Mouse (Mus musculus): ENCODE results near the gene Fads1. TPM values are rescaled to one million over a fixed set of nuclear protein-coding genes. Genes with fewer than 3 reads are reported as not detected.

The Fads1 gene
- polyA plus RNA-seq, 1 experiment from 2014 or later = 39.8 TPM

GRCm38 (mm10) chr19:10225767-10226166, 43.1 kb downstream of the Fads1 start:
- Histone ChIP-seq H3K9ac (ENCODE audit: low read length) (no peak overlapping the region), H3K4me1 (ENCODE audit: control insufficient read depth, insufficient read depth, low read length) (peaks cover 10% of the 10 kb centered on the region), H3K4me2 (ENCODE audit: low read depth, low read length) (no peak overlapping the region), H3K27me3 (ENCODE audit: control insufficient read depth, insufficient read depth, low read length) (no peaks in the 10 kb centered on the region), H3K9me3 (replicated peaks; ENCODE audit: control insufficient read depth, low read length) (no peaks in the 10 kb centered on the region), H3K36me3 (ENCODE audit: control insufficient read depth, insufficient read depth) (no peaks in the 10 kb centered on the region), H3K4me3 (ENCODE audit: low read length) (no peak overlapping the region), H3K27ac (ENCODE audit: low read length) (no peak overlapping the region)
- ATAC-seq (replicated peaks; ENCODE audit: extremely low read depth, insufficient read depth, low FRiP score) = no peak
- 51% methylated on average over 4 of the region's 4 CpGs for WGBS

GRCm38 (mm10) chr19:10231016-10231415, 48.3 kb downstream of the Fads1 start:
- Histone ChIP-seq H3K27me3 (ENCODE audit: control insufficient read depth, insufficient read depth, low read length) (no peaks in the 10 kb centered on the region), H3K4me2 (ENCODE audit: low read depth, low read length) (no peak overlapping the region), H3K36me3 (ENCODE audit: control insufficient read depth, insufficient read depth) (no peaks in the 10 kb centered on the region), H3K9ac (ENCODE audit: low read length) (no peak overlapping the region), H3K4me1 (ENCODE audit: control insufficient read depth, insufficient read depth, low read length) (no peaks in the 10 kb centered on the region), H3K9me3 (replicated peaks; ENCODE audit: control insufficient read depth, low read length) (no peaks in the 10 kb centered on the region), H3K4me3 (ENCODE audit: low read length) (no peak overlapping the region), H3K27ac (ENCODE audit: low read length) (no peak overlapping the region)
- 22% methylated on average over 7 of the region's 7 CpGs for WGBS
- no peak for ATAC-seq (replicated peaks; ENCODE audit: extremely low read depth, insufficient read depth, low FRiP score)

- Histone ChIP-seq H3K9me3 (replicated peaks; ENCODE audit: control insufficient read depth, low read length) (no peaks in the 10 kb centered on the region), H3K27me3 (ENCODE audit: control insufficient read depth, insufficient read depth, low read length) (no peaks in the 10 kb centered on the region), H3K4me3 (ENCODE audit: low read length) (no peak overlapping the region), H3K4me1 (ENCODE audit: control insufficient read depth, insufficient read depth, low read length) (no peaks in the 10 kb centered on the region), H3K27ac (ENCODE audit: low read length) (no peak overlapping the region), H3K4me2 (ENCODE audit: low read depth, low read length) (no peak overlapping the region), H3K9ac (ENCODE audit: low read length) (no peak overlapping the region), H3K36me3 (ENCODE audit: control insufficient read depth, insufficient read depth) (no peaks in the 10 kb centered on the region)
- ATAC-seq (replicated peaks; ENCODE audit: extremely low read depth, insufficient read depth, low FRiP score) = no peak
- WGBS = 41% methylated on average over 5 of the region's 5 CpGs
Measured at GRCm38 (mm10) chr19:10231871-10232270, 49.2 kb downstream of the Fads1 start.

GRCm38 (mm10) chr19:10232327-10233017, 49.8 kb downstream of the Fads1 start:
- Histone ChIP-seq H3K4me2 (ENCODE audit: low read depth, low read length) (no peak overlapping the region), H3K9ac (ENCODE audit: low read length) (no peak overlapping the region), H3K9me3 (replicated peaks; ENCODE audit: control insufficient read depth, low read length) (no peaks in the 10 kb centered on the region), H3K4me1 (ENCODE audit: control insufficient read depth, insufficient read depth, low read length) (no peaks in the 10 kb centered on the region), H3K27ac (ENCODE audit: low read length) (no peak overlapping the region), H3K4me3 (ENCODE audit: low read length) (no peak overlapping the region), H3K27me3 (ENCODE audit: control insufficient read depth, insufficient read depth, low read length) (no peaks in the 10 kb centered on the region), H3K36me3 (ENCODE audit: control insufficient read depth, insufficient read depth) (no peaks in the 10 kb centered on the region)
- ATAC-seq (replicated peaks; ENCODE audit: extremely low read depth, insufficient read depth, low FRiP score) = no peak
- WGBS = 52% methylated on average over 9 of the region's 9 CpGs

GRCm38 (mm10) chr19:10235784-10236565, 53.3 kb downstream of the Fads1 start:
- 71% methylated on average over 9 of the region's 9 CpGs for WGBS
- H3K27ac ChIP-seq (ENCODE audit: low read length) = no peak overlapping the region
- H3K27me3 ChIP-seq (ENCODE audit: control insufficient read depth, insufficient read depth, low read length) = peaks cover 9% of the 10 kb centered on the region
- H3K4me1 ChIP-seq (ENCODE audit: control insufficient read depth, insufficient read depth, low read length) = 0 out of 2 replicates have a peak, but pooled peaks cover 2% of the 10 kb centered on the region
- no peak overlapping the region for H3K4me3 ChIP-seq (ENCODE audit: low read length)
- no peak overlapping the region for H3K4me2 ChIP-seq (ENCODE audit: low read depth, low read length)
- no peaks in the 10 kb centered on the region for H3K9me3 ChIP-seq (replicated peaks; ENCODE audit: control insufficient read depth, low read length)
- ATAC-seq (replicated peaks; ENCODE audit: extremely low read depth, insufficient read depth, low FRiP score) = no peak
- H3K9ac ChIP-seq (ENCODE audit: low read length) = no peak overlapping the region
- H3K36me3 ChIP-seq (ENCODE audit: control insufficient read depth, insufficient read depth) = no peaks in the 10 kb centered on the region

GRCm38 (mm10) chr19:10238477-10238876, 55.8 kb downstream of the Fads1 start:
- Histone ChIP-seq H3K4me1 (ENCODE audit: control insufficient read depth, insufficient read depth, low read length) (0 out of 2 replicates have a peak, but pooled peaks cover 2% of the 10 kb centered on the region), H3K9me3 (replicated peaks; ENCODE audit: control insufficient read depth, low read length) (no peaks in the 10 kb centered on the region), H3K27ac (ENCODE audit: low read length) (no peak overlapping the region), H3K27me3 (ENCODE audit: control insufficient read depth, insufficient read depth, low read length) (peaks cover 9% of the 10 kb centered on the region), H3K9ac (ENCODE audit: low read length) (no peak overlapping the region), H3K4me3 (ENCODE audit: low read length) (no peak overlapping the region), H3K4me2 (ENCODE audit: low read depth, low read length) (no peak overlapping the region), H3K36me3 (ENCODE audit: control insufficient read depth, insufficient read depth) (no peaks in the 10 kb centered on the region)
- 32% methylated on average over 3 of the region's 3 CpGs for WGBS
- no peak; the same call in 1 of the 2 replicates for ATAC-seq (replicated peaks; ENCODE audit: extremely low read depth, insufficient read depth, low FRiP score)

GRCm38 (mm10) chr19:10239419-10239818, 56.7 kb downstream of the Fads1 start:
- Histone ChIP-seq H3K27me3 (ENCODE audit: control insufficient read depth, insufficient read depth, low read length) (peaks cover 9% of the 10 kb centered on the region), H3K4me1 (ENCODE audit: control insufficient read depth, insufficient read depth, low read length) (0 out of 2 replicates have a peak, but pooled peaks cover 2% of the 10 kb centered on the region), H3K9me3 (replicated peaks; ENCODE audit: control insufficient read depth, low read length) (no peaks in the 10 kb centered on the region), H3K9ac (ENCODE audit: low read length) (no peak overlapping the region), H3K36me3 (ENCODE audit: control insufficient read depth, insufficient read depth) (no peaks in the 10 kb centered on the region), H3K4me2 (ENCODE audit: low read depth, low read length) (peak overlapping the region; percentile 90), H3K4me3 (ENCODE audit: low read length) (peak overlapping the region; percentile 60; the same call in 1 of the 2 replicates), H3K27ac (ENCODE audit: low read length) (no peak overlapping the region)
- WGBS = 44% methylated on average over 2 of the region's 2 CpGs
- no peak for ATAC-seq (replicated peaks; ENCODE audit: extremely low read depth, insufficient read depth, low FRiP score)

- ATAC-seq (replicated peaks; ENCODE audit: extremely low read depth, insufficient read depth, low FRiP score) = no peak
- 5% methylated on average over 26 of the region's 26 CpGs for WGBS
Measured at GRCm38 (mm10) chr19:10239975-10240653, 57.4 kb downstream of the Fads1 start.

More at GRCm38 (mm10) chr19:10239975-10240653, 57.4 kb downstream of the Fads1 start:
- H3K27ac ChIP-seq (ENCODE audit: low read length) = no peak overlapping the region
- H3K4me3 ChIP-seq (ENCODE audit: low read length) = peak overlapping the region; percentile 60
- H3K4me2 ChIP-seq (ENCODE audit: low read depth, low read length) = peak overlapping the region; percentile 90
- H3K4me1 ChIP-seq (ENCODE audit: control insufficient read depth, insufficient read depth, low read length) = 0 out of 2 replicates have a peak, but pooled peaks cover 2% of the 10 kb centered on the region
- H3K36me3 ChIP-seq (ENCODE audit: control insufficient read depth, insufficient read depth) = no peaks in the 10 kb centered on the region
- H3K9me3 ChIP-seq (replicated peaks; ENCODE audit: control insufficient read depth, low read length) = no peaks in the 10 kb centered on the region
- H3K9ac ChIP-seq (ENCODE audit: low read length) = peak overlapping the region; percentile 71
- peaks cover 9% of the 10 kb centered on the region for H3K27me3 ChIP-seq (ENCODE audit: control insufficient read depth, insufficient read depth, low read length)
